Mouse (Mus musculus) lung, adult 2 months (tissue): Measurements from ENCODE around the gene Sh3bp5.

Experiments
- CTCF ChIP-seq: fragments of 200-500 bp; IDR thresholded peaks from 2 replicates; pipeline ENCODE4 v1.5.1; 2011; ENCODE audit warnings: mild to moderate bottlenecking, low read length, control low read depth; ENCODE audit not compliant: insufficient read depth
- POLR2A ChIP-seq: fragments of 200-500 bp; IDR thresholded peaks from 2 replicates; pipeline ENCODE4 v1.6.1; 2011; ENCODE audit warnings: low read depth, mild to moderate bottlenecking, control low read depth, low read length, borderline replicate concordance; ENCODE audit errors: extremely low read depth

DNA sequence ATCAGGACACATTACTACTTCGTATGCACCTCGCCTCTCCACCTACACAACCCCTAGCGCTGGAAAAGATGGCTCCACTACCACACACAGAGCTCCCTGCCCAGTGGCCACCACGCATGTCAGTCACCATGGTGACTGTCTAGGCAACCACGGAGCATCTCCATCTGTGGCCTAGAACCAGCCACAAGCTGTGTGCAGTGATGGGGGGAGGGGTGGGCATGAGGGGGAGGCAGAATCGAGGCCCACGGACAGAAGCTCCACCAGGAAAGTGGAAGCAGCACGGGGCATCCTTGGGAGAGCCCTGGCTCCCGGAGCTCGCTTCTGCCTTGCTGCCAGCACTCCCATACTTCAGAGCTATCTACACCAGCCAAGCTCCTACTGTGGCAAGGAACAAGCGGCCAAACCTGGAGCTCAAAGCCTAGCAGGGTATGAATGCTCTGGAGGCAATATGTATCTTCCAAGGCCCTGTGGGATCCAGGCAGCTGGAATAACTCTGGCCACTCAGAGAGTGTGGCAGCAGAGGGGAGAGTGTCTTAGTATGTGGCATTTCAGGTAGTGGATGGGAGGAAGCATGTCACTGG lies 52.3 kb downstream of the Sh3bp5 start:
- TF ChIP-seq CTCF (no peak), POLR2A (no peak)
